23 mouse cellular contexts compared by ENCODE assay signal in genomic region chr7:35191276-35191675, GRCm38 (mm10). TPM values are rescaled to one million over a fixed set of nuclear protein-coding genes. Genes with fewer than 3 reads are reported as not detected.
DNase-seq lines count a peak whose midpoint lies in the region; ATAC-seq and TF ChIP-seq lines count a peak whose summit lies in the region.
"Had no signal": no experiment of that assay in that cellular context is flagged by ENCODE, and none has a peak within 500 bp of the region (broad histone marks: within the 10 kb centered on the region; RNA-seq: fewer than 3 reads in every experiment).

No protein-coding gene starts in this region.

- intact Hi-C loops in gastrocnemius, postnatal 36 days (cut with DNase I): no loop called here

- DNase-seq in layer of hippocampus, adult 2 months (ENCODE audit: low spot score in 2 of 2): no peak
- DNase-seq in layer of hippocampus, adult 9-11 months: no peak
- DNase-seq in embryonic facial prominence, embryonic 11.5 days (ENCODE audit: low spot score): peak; percentile 13
- DNase-seq in mesoderm, embryonic 11.5 days (ENCODE audit: low read depth, low spot score): peak; percentile 27
- no peak for DNase-seq in lung, postnatal 36 days
- no peak for DNase-seq in gastrocnemius, postnatal 36 days
- no peak for DNase-seq in midbrain, embryonic 10.5 days (ENCODE audit: low spot score)
- DNase-seq: adrenal gland, adult 8-10 months; adrenal gland, postnatal 36 days; cerebellum, adult 8-10 months; cerebellum, postnatal 14 days; forebrain, postnatal 0 days; heart, adult 18-20 months; heart, postnatal 10 days; heart, postnatal 4 days had no signal

- H3K36me3 ChIP-seq in embryonic facial prominence, embryonic 11.5 days (replicated peaks; ENCODE audit: control insufficient read depth, insufficient read depth, low read depth, low read length): no peaks in the 10 kb centered on the region
- H3K36me3 ChIP-seq in midbrain, embryonic 10.5 days: no peaks in the 10 kb centered on the region
- H3K36me3 ChIP-seq: embryonic facial prominence, embryonic 13.5 days; heart, embryonic 10.5 days; hindbrain, embryonic 12.5 days had no signal

- no peak overlapping the region for H3K9ac ChIP-seq in embryonic facial prominence, embryonic 11.5 days (replicated peaks; ENCODE audit: low read length)
- H3K9ac ChIP-seq: embryonic facial prominence, embryonic 13.5 days; forebrain, embryonic 13.5 days; forebrain, postnatal 0 days; hindbrain, embryonic 12.5 days had no signal

- no peak for ATAC-seq in embryonic facial prominence, embryonic 11.5 days (replicated peaks; ENCODE audit: insufficient number of reproducible peaks, low FRiP score, low TSS enrichment, low read depth)
- ATAC-seq: forebrain, embryonic 13.5 days; forebrain, postnatal 0 days; hindbrain, embryonic 16.5 days; inflammation-experienced regulatory T-cells, adult 6 months had no signal

- TF ChIP-seq CTCF in layer of hippocampus, adult 2 months (conservative IDR thresholded peaks at IDR 0.05): no peak

- no peaks in the 10 kb centered on the region for H3K9me3 ChIP-seq in embryonic facial prominence, embryonic 11.5 days (replicated peaks; ENCODE audit: control insufficient read depth, low read length)
- no peaks in the 10 kb centered on the region for H3K9me3 ChIP-seq in midbrain, embryonic 10.5 days (replicated peaks)
- H3K9me3 ChIP-seq: embryonic facial prominence, embryonic 13.5 days; forebrain, embryonic 13.5 days; heart, embryonic 10.5 days; hindbrain, embryonic 12.5 days had no signal

- H3K4me3 ChIP-seq in layer of hippocampus, adult 2 months: no peak overlapping the region
- H3K4me3 ChIP-seq in embryonic facial prominence, embryonic 11.5 days (ENCODE audit: low read depth, low read length): no peak overlapping the region
- no peak overlapping the region for H3K4me3 ChIP-seq in midbrain, embryonic 10.5 days
- H3K4me3 ChIP-seq: embryonic facial prominence, embryonic 13.5 days; forebrain, embryonic 13.5 days; heart, embryonic 10.5 days; hindbrain, embryonic 12.5 days had no signal

- peak overlapping the region; percentile 46; the same call in 1 of the 2 replicates for H3K27ac ChIP-seq in layer of hippocampus, adult 2 months
- no peak overlapping the region for H3K27ac ChIP-seq in embryonic facial prominence, embryonic 11.5 days (replicated peaks; ENCODE audit: low read depth, low read length)
- H3K27ac ChIP-seq in midbrain, embryonic 10.5 days (replicated peaks): no peak overlapping the region
- H3K27ac ChIP-seq: embryonic facial prominence, embryonic 13.5 days; forebrain, embryonic 13.5 days; heart, embryonic 10.5 days; hindbrain, embryonic 12.5 days had no signal

- no peak overlapping the region for H3K4me2 ChIP-seq in embryonic facial prominence, embryonic 11.5 days (ENCODE audit: low read depth, low read length)
- H3K4me2 ChIP-seq: embryonic facial prominence, embryonic 13.5 days; forebrain, embryonic 13.5 days; hindbrain, embryonic 12.5 days had no signal

- WGBS in embryonic facial prominence, embryonic 11.5 days: 2% methylated on average over 2 of the region's 2 CpGs
- 6% methylated on average over 2 of the region's 2 CpGs for WGBS in midbrain, embryonic 10.5 days

- H3K4me1 ChIP-seq in embryonic facial prominence, embryonic 11.5 days (ENCODE audit: control insufficient read depth, insufficient read depth, low read length): 0 out of 2 replicates have a peak, but pooled peaks cover 1% of the 10 kb centered on the region
- H3K4me1 ChIP-seq in midbrain, embryonic 10.5 days: peaks cover 25% of the 10 kb centered on the region

- peaks cover 14% of the 10 kb centered on the region for H3K27me3 ChIP-seq in embryonic facial prominence, embryonic 11.5 days (ENCODE audit: control insufficient read depth, insufficient read depth, low read length)
- peaks cover 37% of the 10 kb centered on the region for H3K27me3 ChIP-seq in midbrain, embryonic 10.5 days (ENCODE audit: low read depth, poor library complexity, severe bottlenecking)

RNA-seq across cellular contexts. Expression of gene Slc7a10, which starts 5.1 kb away (rescaled TPM):
- total RNA-seq in layer of hippocampus, adult 2 months (2021): 10 to 100 TPM; 50.0 to 50.6 TPM
- polyA plus RNA-seq in embryonic facial prominence, embryonic 11.5 days (2014; fragmentation: Nextera tagmentation; extraction: Ambion mirVana): 0.24 and 0.78 TPM in 2 replicates
- under 1 TPM; 0.51 to 0.69 TPM for total RNA-seq in gastrocnemius, postnatal 36 days (2021)
- 0.17 and 0.35 TPM in 2 replicates for polyA plus RNA-seq in midbrain, embryonic 10.5 days (2016; fragmentation: Nextera tagmentation; extraction: Ambion mirVana)
- total RNA-seq: CH12.LX; common myeloid progenitor, adult 5-6 weeks had no signal

RNA-seq across cellular contexts. Expression of gene Lrp3, which starts 24.0 kb away (rescaled TPM):
- total RNA-seq in layer of hippocampus, adult 2 months (2021): 10 to 100 TPM; 73.2 to 76.7 TPM
- 8.8 and 9.0 TPM in 2 replicates for polyA plus RNA-seq in embryonic facial prominence, embryonic 11.5 days (2014; fragmentation: Nextera tagmentation; extraction: Ambion mirVana)
- total RNA-seq in gastrocnemius, postnatal 36 days (2021): 1 to 10 TPM; 7.8 to 9.2 TPM
- polyA plus RNA-seq in midbrain, embryonic 10.5 days (2016; fragmentation: Nextera tagmentation; extraction: Ambion mirVana): 11.9 and 13.5 TPM in 2 replicates
- total RNA-seq: CH12.LX had no signal

Comparison
In these comparisons a context has a peak if more than half of its experiments do, and no peak if none do; other contexts are left out.
1. DNase-seq: peak in embryonic facial prominence, embryonic 11.5 days (single experiment) and mesoderm, embryonic 11.5 days (single experiment); none in layer of hippocampus, adult 2 months (0 of 2), layer of hippocampus, adult 9-11 months (single experiment), lung, postnatal 36 days (single experiment), gastrocnemius, postnatal 36 days (0 of 2) and midbrain, embryonic 10.5 days (single experiment).
2. RNA of gene Slc7a10, which starts 5.1 kb away (total RNA-seq): 50.0 to 50.6 TPM in layer of hippocampus, adult 2 months; 0.51 to 0.69 TPM in gastrocnemius, postnatal 36 days; every median in the first group is over 10 times any median in the second.
3. RNA of gene Lrp3, which starts 24.0 kb away (total RNA-seq): 73.2 to 76.7 TPM in layer of hippocampus, adult 2 months; 7.8 to 9.2 TPM in gastrocnemius, postnatal 36 days; every median in the first group is over 4 times any median in the second.